Mouse (Mus musculus) mesoderm, embryonic 11.5 days (tissue): Measurements from ENCODE around the gene Mrps21.
"Not testable (repeated sequence)": the region's sequence is repeated elsewhere in the genome, so short reads cannot be mapped to it uniquely, and the experiment has no call there.

Experiments
- DNase-seq: peaks from one replicate; pipeline ENCODE4 v3.0.0-alpha.2; 2012; ENCODE audit warnings: low read depth, low spot score

Mrps21 gene

GRCm38 (mm10) chr3:95892066-95893052 lies 21.0 kb upstream of the Mrps21 start:
- DNase-seq, result no peak

GRCm38 (mm10) chr3:95891211-95892065 lies 20.1 kb upstream of the Mrps21 start, which contains the start of gene BC028528:
BC028528 (minus strand) TSS chr3:95892005.
- peak; percentile 56 for DNase-seq

- DNase-seq, result peak; percentile 33
Measured at GRCm38 (mm10) chr3:95889664-95890063, 18.3 kb upstream of the Mrps21 start.

- no peak for DNase-seq
Measured at GRCm38 (mm10) chr3:95887596-95887995, 16.3 kb upstream of the Mrps21 start.

- no peak for DNase-seq
Measured at GRCm38 (mm10) chr3:95884400-95884799, 13.1 kb upstream of the Mrps21 start.

- DNase-seq, result peak; percentile 45
Measured at GRCm38 (mm10) chr3:95882816-95883425, 11.6 kb upstream of the Mrps21 start.

- DNase-seq, result peak; percentile 98
Measured at GRCm38 (mm10) chr3:95881979-95882815, 10.9 kb upstream of the Mrps21 start, which contains the start of gene Ciart. Ciart (minus strand) TSS chr3:95882251.

GRCm38 (mm10) chr3:95879063-95879462 lies 7.7 kb upstream of the Mrps21 start:
- no peak for DNase-seq

- no peak for DNase-seq
Measured at GRCm38 (mm10) chr3:95872048-95872447, 729 bp upstream of the Mrps21 start.

- DNase-seq, result no peak
Measured at GRCm38 (mm10) chr3:95870976-95871375, 343 bp downstream of the Mrps21 start.

GRCm38 (mm10) chr3:95867408-95867807 lies 3.9 kb downstream of the Mrps21 start:
- DNase-seq, result no peak

- no peak for DNase-seq
Measured at GRCm38 (mm10) chr3:95866071-95866470, 5.2 kb downstream of the Mrps21 start.

GRCm38 (mm10) chr3:95865571-95865970 lies 5.7 kb downstream of the Mrps21 start:
- no peak for DNase-seq

GRCm38 (mm10) chr3:95865050-95865449 lies 6.3 kb downstream of the Mrps21 start:
- DNase-seq, result no peak

GRCm38 (mm10) chr3:95863578-95863977 lies 7.7 kb downstream of the Mrps21 start:
- DNase-seq, result no peak

- DNase-seq, result peak; percentile 88
Measured at GRCm38 (mm10) chr3:95861796-95862195, 9.5 kb downstream of the Mrps21 start.

GRCm38 (mm10) chr3:95861216-95861615 lies 10.1 kb downstream of the Mrps21 start:
- DNase-seq, result peak; percentile 22

GRCm38 (mm10) chr3:95860323-95860722 lies 11.0 kb downstream of the Mrps21 start:
- DNase-seq, result no peak

- DNase-seq, result not testable (repeated sequence)
Measured at GRCm38 (mm10) chr3:95858278-95858677, 13.0 kb downstream of the Mrps21 start.

GRCm38 (mm10) chr3:95857050-95857449 lies 14.3 kb downstream of the Mrps21 start:
- DNase-seq, result not testable (repeated sequence)

- DNase-seq, result no peak
Measured at GRCm38 (mm10) chr3:95856115-95856514, 15.2 kb downstream of the Mrps21 start.
